Mouse (Mus musculus) CH12.LX (cell line): ENCODE results near the gene A930004D18Rik. TPM values are rescaled to one million over a fixed set of nuclear protein-coding genes. Genes with fewer than 3 reads are reported as not detected.
A peak's percentile ranks its signal among the peaks of the same experiment; 100 is the strongest.

Experiments used
- DNase-seq: peaks from one replicate; pipeline ENCODE4 v3.0.0-alpha.2; 2013; ENCODE audit errors: extremely low read depth
- H3K27ac ChIP-seq: 2 replicates; pipeline ENCODE4 v1.5.1; 2012; ENCODE audit warnings: low read depth, mild to moderate bottlenecking, control low read depth, moderate library complexity; ENCODE audit not compliant: insufficient read depth
- H3K27me3 ChIP-seq: replicated peaks from 2 replicates; pipeline ENCODE3; 2012; ENCODE audit warnings: inconsistent platforms
- H3K36me3 ChIP-seq, 2 experiments: replicated peaks in 1 of 2; 2 replicates each; pipeline versions ENCODE3 to v1.6.1; 2012; ENCODE audit warnings: inconsistent platforms in 1 of 2, low read length in 1 of 2, mild to moderate bottlenecking in 1 of 2, mixed read lengths in 1 of 2, moderate library complexity in 1 of 2; ENCODE audit not compliant: control insufficient read depth in 1 of 2, insufficient read depth in 1 of 2
- H3K4me1 ChIP-seq, 2 experiments: 2 replicates each; pipeline ENCODE4 v1.6.1; 2012; ENCODE audit warnings: inconsistent platforms in 1 of 2, moderate library complexity in 1 of 2; ENCODE audit not compliant: insufficient read depth in 2 of 2, control insufficient read depth in 1 of 2
- H3K4me2 ChIP-seq: 2 replicates; pipeline ENCODE4 v1.6.1; 2012; ENCODE audit warnings: low read depth, mild to moderate bottlenecking, control low read depth; ENCODE audit not compliant: poor library complexity, insufficient read depth, severe bottlenecking
- H3K4me3 ChIP-seq, 3 experiments: fragments of 150-350 bp in 1 of 3; sonication (generic) in 1 of 3; replicated peaks in 1 of 3; 2 replicates each; pipeline versions ENCODE3 to v1.5.1; 2011 to 2012; ENCODE audit warnings: low read depth in 2 of 3, low read length in 2 of 3, mild to moderate bottlenecking in 2 of 3, moderate library complexity in 2 of 3, control low read depth in 1 of 3, improper control_type of control experiment in 1 of 3, inconsistent platforms in 1 of 3, mixed read lengths in 1 of 3; ENCODE audit not compliant: poor library complexity in 1 of 3
- H3K79me2 ChIP-seq: replicated peaks from 2 replicates; pipeline ENCODE4 v1.6.1; 2012; ENCODE audit warnings: mild to moderate bottlenecking, moderate library complexity; ENCODE audit not compliant: control insufficient read depth, poor library complexity, insufficient read depth, severe bottlenecking; ENCODE audit errors: extremely low read depth
- H3K9ac ChIP-seq: 2 replicates; pipeline ENCODE4 v1.6.1; 2012; ENCODE audit warnings: low read depth, mild to moderate bottlenecking, control low read depth, moderate library complexity; ENCODE audit not compliant: insufficient read depth
- H3K9me3 ChIP-seq: replicated peaks from 2 replicates; pipeline ENCODE3; 2012; ENCODE audit warnings: low read length, inconsistent platforms, mixed read lengths
- CHD2 ChIP-seq: IDR thresholded peaks from 2 replicates; pipeline ENCODE4 v1.6.1; 2011; ENCODE audit warnings: low read length, improper control_type of control experiment
- CTCF ChIP-seq, 2 experiments: IDR thresholded peaks in 1 of 2; conservative IDR thresholded peaks in 1 of 2; 2 replicates each; pipeline ENCODE4 v1.5.1; 2011 to 2012; ENCODE audit warnings: low read depth in 2 of 2, low read length in 2 of 2, improper control_type of control experiment in 1 of 2, inconsistent platforms in 1 of 2, mild to moderate bottlenecking in 1 of 2, moderate library complexity in 1 of 2
- ELF1 ChIP-seq: IDR thresholded peaks from 2 replicates; pipeline ENCODE4 v1.6.1; 2014; ENCODE audit warnings: low read depth, mild to moderate bottlenecking, inconsistent platforms, low read length, improper control_type of control experiment
- EP300 ChIP-seq: IDR thresholded peaks from 2 replicates; pipeline ENCODE4 v1.6.1; 2011; ENCODE audit warnings: low read length, improper control_type of control experiment
- ETS1 ChIP-seq: conservative IDR thresholded peaks from 2 replicates; pipeline ENCODE4 v1.6.1; 2012; ENCODE audit warnings: low read depth, mild to moderate bottlenecking, inconsistent platforms, low read length, improper control_type of control experiment, moderate library complexity
- GABPA ChIP-seq: IDR thresholded peaks from 2 replicates; pipeline ENCODE4 v1.6.1; 2012; ENCODE audit warnings: low read depth, low read length, improper control_type of control experiment, inconsistent platforms; ENCODE audit not compliant: insufficient replicate concordance
- HCFC1 ChIP-seq: IDR thresholded peaks from 2 replicates; pipeline ENCODE4 v1.6.1; 2012; ENCODE audit warnings: low read depth, mild to moderate bottlenecking, inconsistent platforms, low read length, improper control_type of control experiment
- IRF4 ChIP-seq: IDR thresholded peaks from 2 replicates; pipeline ENCODE4 v1.6.1; 2014; ENCODE audit warnings: low read depth, mild to moderate bottlenecking, inconsistent platforms, low read length, improper control_type of control experiment
- JUN ChIP-seq: IDR thresholded peaks from 2 replicates; pipeline ENCODE4 v1.6.1; 2011; ENCODE audit warnings: low read depth, mild to moderate bottlenecking, low read length, improper control_type of control experiment, moderate library complexity; ENCODE audit not compliant: insufficient read depth
- JUND ChIP-seq: conservative IDR thresholded peaks from 2 replicates; pipeline ENCODE4 v1.6.1; 2011; ENCODE audit warnings: low read depth, low read length, improper control_type of control experiment
- MAX ChIP-seq: IDR thresholded peaks from 2 replicates; pipeline ENCODE4 v1.6.1; 2011; ENCODE audit warnings: low read length, improper control_type of control experiment
- MEF2A ChIP-seq: IDR thresholded peaks from 2 replicates; pipeline ENCODE4 v1.6.1; 2014; ENCODE audit warnings: low read depth, mild to moderate bottlenecking, inconsistent platforms, low read length, improper control_type of control experiment, borderline replicate concordance
- MXI1 ChIP-seq: IDR thresholded peaks from 2 replicates; pipeline ENCODE4 v1.6.1; 2011; ENCODE audit warnings: mild to moderate bottlenecking, low read depth, low read length, improper control_type of control experiment
- MYC ChIP-seq: IDR thresholded peaks from 2 replicates; pipeline ENCODE4 v1.6.1; 2011; ENCODE audit warnings: low read depth, mild to moderate bottlenecking, improper control_type of control experiment, low read length
- NELFE ChIP-seq: IDR thresholded peaks from 2 replicates; pipeline ENCODE4 v1.6.1; 2011; ENCODE audit warnings: low read depth, low read length, improper control_type of control experiment
- NRF1 ChIP-seq: IDR thresholded peaks from 2 replicates; pipeline ENCODE4 v1.6.1; 2014; ENCODE audit warnings: low read depth, mild to moderate bottlenecking, inconsistent platforms, low read length, improper control_type of control experiment, moderate library complexity
- POLR2A ChIP-seq: IDR thresholded peaks from 2 replicates; pipeline ENCODE4 v1.6.1; 2011; ENCODE audit warnings: low read depth, mild to moderate bottlenecking, improper control_type of control experiment, low read length
- RAD21 ChIP-seq: IDR thresholded peaks from 2 replicates; pipeline ENCODE4 v1.6.1; 2011; ENCODE audit warnings: low read depth, mild to moderate bottlenecking, low read length, improper control_type of control experiment, moderate library complexity
- SIN3A ChIP-seq: IDR thresholded peaks from 2 replicates; pipeline ENCODE4 v1.6.1; 2012; ENCODE audit warnings: low read length, improper control_type of control experiment, inconsistent platforms
- SMC3 ChIP-seq: IDR thresholded peaks from 2 replicates; pipeline ENCODE4 v1.6.1; 2011; ENCODE audit warnings: low read depth, low read length, improper control_type of control experiment
- TBP ChIP-seq: conservative IDR thresholded peaks from 2 replicates; pipeline ENCODE4 v1.6.1; 2011; ENCODE audit warnings: low read depth, low read length, improper control_type of control experiment
- TCF12 ChIP-seq: IDR thresholded peaks from 2 replicates; pipeline ENCODE4 v1.6.1; 2014; ENCODE audit warnings: low read depth, mild to moderate bottlenecking, inconsistent platforms, low read length, improper control_type of control experiment
- USF1 ChIP-seq: IDR thresholded peaks from 2 replicates; pipeline ENCODE4 v1.6.1; 2014; ENCODE audit warnings: low read depth, mild to moderate bottlenecking, inconsistent platforms, low read length, improper control_type of control experiment
- ZKSCAN1 ChIP-seq: IDR thresholded peaks from 2 replicates; pipeline ENCODE4 v1.6.1; 2012; ENCODE audit warnings: low read depth, inconsistent platforms, low read length, improper control_type of control experiment, borderline replicate concordance
- ZNF384 ChIP-seq: IDR thresholded peaks from 2 replicates; pipeline ENCODE4 v1.6.1; 2012; ENCODE audit warnings: low read depth, low read length, improper control_type of control experiment, inconsistent platforms
- dilution Hi-C: fragments of 300-500 bp; cut with MboI; formaldehyde crosslinking; loops from 2 replicates; pipeline ENCODE4 v1.14.3; 2020; ENCODE audit warnings: low sequenced_read_pairs; ENCODE audit not compliant: extremely low pct_unique_long_range_greater_than_20kb, extremely low pct_ligation_motif_present
- in situ Hi-C: fragments of 300-500 bp; cut with MboI; formaldehyde crosslinking; loops from 3 replicates; pipeline ENCODE4 v1.14.3; 2019; ENCODE audit warnings: low sequenced_read_pairs, low pct_ligation_motif_present, low pct_unique_long_range_greater_than_20kb, mixed read lengths
- polyA plus RNA-seq: library from polyadenylated mRNA; unstranded; fragments of >175 nt; gene quantifications from 2 replicates; pipeline ENCODE4 v1.2.1, GENCODE M21; 2012; ENCODE audit warnings: low read depth; ENCODE audit not compliant: insufficient read length
- total RNA-seq, 2 experiments: library from RNA; depleted of rRNA; stranded (reverse); fragments of 300-350 nt in 1 of 2; fragments of >200 nt in 1 of 2; gene quantifications; 2 replicates each; pipeline ENCODE4 v1.2.3; 2012 to 2014

The A930004D18Rik gene
- total and polyA plus RNA-seq, 3 experiments, result 0.15 to 1.7 (median 0.72) TPM

- peaks cover 2 to 35% of the 10 kb centered on the region in 2 experiments; a peak in 2 of 4 replicates for H3K4me1 ChIP-seq
- H3K79me2 ChIP-seq, result no peaks in the 10 kb centered on the region; the same call in 1 of the 2 replicates
- H3K27me3 ChIP-seq, result peaks cover 10% of the 10 kb centered on the region
- in situ Hi-C loops (no loop called here), dilution Hi-C loops (no loop called here)
- no peaks in the 10 kb centered on the region for H3K9me3 ChIP-seq
- peak overlapping the region; percentile 95; the same call in 1 of the 2 replicates for H3K4me2 ChIP-seq
- no peaks in the 10 kb centered on the region for H3K36me3 ChIP-seq
- TF ChIP-seq MYC, result 0 out of 2 replicates have a peak, but pooled peaks have one; percentile 8
- TF ChIP-seq SMC3, result no peak
- no peak for TF ChIP-seq ZKSCAN1
- no peak for TF ChIP-seq ELF1
- no peak for TF ChIP-seq MXI1
- no peak for DNase-seq
- H3K9ac ChIP-seq, result peak overlapping the region; percentile 49
- no peak overlapping the region for H3K4me3 ChIP-seq
- H3K27ac ChIP-seq, result 0 out of 2 replicates have a peak overlapping the region, but pooled peaks have one; percentile 79
These were observed 13.7 kb upstream of the A930004D18Rik start for GRCm38 (mm10) chr2:18051026-18051830.

GRCm38 (mm10) chr2:18050541-18050985 is 13.0 kb upstream of the A930004D18Rik start:
- dilution Hi-C loops, result no loop called here
- no peak; the same call in 1 of the 2 replicates for TF ChIP-seq SIN3A
- peak; percentile 67 for TF ChIP-seq POLR2A
- no peak for TF ChIP-seq HCFC1
- no peak for TF ChIP-seq JUN
- TF ChIP-seq USF1, result no peak
- peak; percentile 39; the same call in 1 of the 2 replicates for TF ChIP-seq IRF4
- TF ChIP-seq TCF12, result peak; percentile 52; the same call in 1 of the 2 replicates
- no peak for TF ChIP-seq ELF1
- TF ChIP-seq ZKSCAN1, result no peak
- no peak for TF ChIP-seq NRF1
- TF ChIP-seq ZNF384, result no peak
- peak; percentile 47; the same call in 1 of the 2 replicates for TF ChIP-seq ETS1
- peak; percentile 57; the same call in 1 of the 2 replicates for TF ChIP-seq MEF2A
- no peak for TF ChIP-seq GABPA
- TF ChIP-seq TBP, result peak; percentile 79; the same call in 1 of the 2 replicates
- peak; percentile 89 for TF ChIP-seq CHD2
- TF ChIP-seq EP300, result 0 out of 2 replicates have a peak, but pooled peaks have one; percentile 29
- no peak; the same call in 1 of the 2 replicates for TF ChIP-seq JUND
- TF ChIP-seq RAD21, result no peak
- TF ChIP-seq NELFE, result peak; percentile 56
- TF ChIP-seq CTCF (conservative IDR thresholded peaks at IDR 0.05 in 1 of 2, IDR thresholded peaks at IDR 0.05 in 1 of 2; ENCODE audit: low read depth in 2 of 2, low read length in 2 of 2), result no peak
- TF ChIP-seq MAX, result 0 out of 2 replicates have a peak, but pooled peaks have one; percentile 36
- DNase-seq, result peak; percentile 65
- H3K9ac ChIP-seq, result peak overlapping the region; percentile 49
- peak overlapping the region; percentile 95 for H3K4me2 ChIP-seq
- peaks cover 4 to 35% of the 10 kb centered on the region in 2 experiments; a peak in 3 of 4 replicates for H3K4me1 ChIP-seq
- peaks cover 16% of the 10 kb centered on the region for H3K27me3 ChIP-seq
- H3K9me3 ChIP-seq, result no peaks in the 10 kb centered on the region
- in situ Hi-C loops, result no loop called here
- H3K36me3 ChIP-seq, result no peaks in the 10 kb centered on the region
- peaks cover 2% of the 10 kb centered on the region; the same call in 1 of the 2 replicates for H3K79me2 ChIP-seq
- peak overlapping the region; percentile 79 for H3K27ac ChIP-seq
- peak overlapping the region in 2 of 3 experiments; percentile 41 to 71 for H3K4me3 ChIP-seq
